Mouse (Mus musculus): Measurements from ENCODE around the gene Hsdl1.

Hsdl1 gene

GRCm38 (mm10) chr8:119528762-119529161 lies 46.2 kb downstream of the Hsdl1 start:
- DNase-seq (ENCODE audit: low read depth) = no peak

DNA sequence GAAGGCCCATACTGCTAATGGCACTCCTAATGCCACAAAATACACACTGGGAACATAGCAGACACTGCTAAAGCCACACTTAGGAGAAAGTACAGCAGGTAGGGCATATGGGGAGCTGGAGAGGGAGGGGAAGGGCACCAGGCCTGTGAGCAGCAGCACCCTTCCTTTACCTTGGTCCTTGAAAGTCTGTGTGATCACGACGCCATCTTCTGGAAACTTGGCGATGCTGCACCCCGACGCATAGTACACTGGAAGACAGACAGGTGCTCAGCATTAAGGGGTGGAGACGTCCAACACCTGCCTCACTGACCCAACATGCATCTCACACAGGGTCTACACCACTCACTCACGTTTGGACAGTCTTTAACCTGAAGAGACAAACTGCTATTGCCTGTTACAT lies 54.9 kb downstream of the Hsdl1 start:
- no peak for DNase-seq (ENCODE audit: low read depth)

- no peak for DNase-seq (ENCODE audit: low read depth)
Observed at GRCm38 (mm10) chr8:119516674-119517073, 58.3 kb downstream of the Hsdl1 start.

- no peak for DNase-seq (ENCODE audit: low read depth)
Observed at GRCm38 (mm10) chr8:119515767-119516166, 59.2 kb downstream of the Hsdl1 start.

GRCm38 (mm10) chr8:119514940-119515339 lies 60.0 kb downstream of the Hsdl1 start:
- peak; percentile 22 for DNase-seq (ENCODE audit: low read depth)

DNA sequence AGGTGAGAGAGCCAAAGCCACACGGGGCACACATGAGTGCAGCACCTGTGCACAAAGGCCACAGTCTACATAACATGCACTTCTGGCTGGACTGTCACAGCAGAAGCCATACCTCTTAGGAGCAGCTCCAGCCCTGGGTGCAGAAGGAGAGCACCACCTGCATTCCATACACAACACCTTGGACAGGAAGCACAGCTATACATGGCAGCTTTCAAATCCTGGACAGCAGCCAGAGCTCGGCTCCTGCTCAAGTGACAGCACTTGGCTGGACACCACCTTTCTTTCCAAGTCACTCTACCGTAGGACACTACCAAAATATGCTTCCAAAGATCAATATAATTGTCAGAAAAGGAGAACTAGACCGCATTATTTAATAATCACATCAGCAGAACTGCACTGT lies 61.6 kb downstream of the Hsdl1 start:
- no peak for DNase-seq (ENCODE audit: low read depth)
